Mouse (Mus musculus): ENCODE results near the gene S1pr2. TPM values are rescaled to one million over a fixed set of nuclear protein-coding genes. Genes with fewer than 3 reads are reported as not detected.

S1pr2 gene
- polyA plus RNA-seq, 1 experiment = 0.02 TPM

GRCm38 (mm10) chr9:20975431-20976215, 958 bp downstream of the S1pr2 start:
- Histone ChIP-seq H3K9me3 (ENCODE audit: control insufficient read depth, low read length) (no peaks in the 10 kb centered on the region), H3K4me3 (replicated peaks) (peak overlapping the region; percentile 71), H3K36me3 (ENCODE audit: control insufficient read depth) (no peaks in the 10 kb centered on the region), H3K27me3 (ENCODE audit: control insufficient read depth) (peaks cover 27% of the 10 kb centered on the region), H3K4me1 (ENCODE audit: control insufficient read depth) (peaks cover 25% of the 10 kb centered on the region)
- TF ChIP-seq GATA1 (IDR thresholded peaks at IDR 0.05; ENCODE audit: low read length) = no peak
- no peak for TF ChIP-seq TAL1 (IDR thresholded peaks at IDR 0.05; ENCODE audit: low read length)

GRCm38 (mm10) chr9:20973682-20974075, 2.9 kb downstream of the S1pr2 start:
- Histone ChIP-seq H3K4me3 (replicated peaks) (no peak overlapping the region), H3K36me3 (ENCODE audit: control insufficient read depth) (no peaks in the 10 kb centered on the region), H3K4me1 (ENCODE audit: control insufficient read depth) (peaks cover 25% of the 10 kb centered on the region), H3K9me3 (ENCODE audit: control insufficient read depth, low read length) (no peaks in the 10 kb centered on the region), H3K27me3 (ENCODE audit: control insufficient read depth) (peaks cover 27% of the 10 kb centered on the region)
- TF ChIP-seq GATA1 (IDR thresholded peaks at IDR 0.05; ENCODE audit: low read length) = no peak
- TF ChIP-seq TAL1 (IDR thresholded peaks at IDR 0.05; ENCODE audit: low read length) = no peak

- Histone ChIP-seq H3K9me3 (ENCODE audit: control insufficient read depth, low read length) (no peaks in the 10 kb centered on the region), H3K4me3 (replicated peaks) (no peak overlapping the region), H3K36me3 (ENCODE audit: control insufficient read depth) (peaks cover 2% of the 10 kb centered on the region; the same call in 1 of the 2 replicates), H3K27me3 (ENCODE audit: control insufficient read depth) (peaks cover 27% of the 10 kb centered on the region), H3K4me1 (ENCODE audit: control insufficient read depth) (peaks cover 25% of the 10 kb centered on the region)
- TF ChIP-seq GATA1 (IDR thresholded peaks at IDR 0.05; ENCODE audit: low read length) (no peak), TAL1 (IDR thresholded peaks at IDR 0.05; ENCODE audit: low read length) (no peak)
Measured at GRCm38 (mm10) chr9:20973001-20973681, 3.4 kb downstream of the S1pr2 start.

- Histone ChIP-seq H3K27me3 (ENCODE audit: control insufficient read depth) (peaks cover 27% of the 10 kb centered on the region), H3K4me1 (ENCODE audit: control insufficient read depth) (peaks cover 24% of the 10 kb centered on the region), H3K36me3 (ENCODE audit: control insufficient read depth) (peaks cover 5% of the 10 kb centered on the region), H3K9me3 (ENCODE audit: control insufficient read depth, low read length) (no peaks in the 10 kb centered on the region), H3K4me3 (replicated peaks) (no peak overlapping the region)
- TF ChIP-seq TAL1 (IDR thresholded peaks at IDR 0.05; ENCODE audit: low read length) (no peak), GATA1 (IDR thresholded peaks at IDR 0.05; ENCODE audit: low read length) (no peak)
Measured at GRCm38 (mm10) chr9:20972141-20972992, 4.2 kb downstream of the S1pr2 start.

- Histone ChIP-seq H3K4me3 (replicated peaks) (no peak overlapping the region), H3K36me3 (ENCODE audit: control insufficient read depth) (peaks cover 5% of the 10 kb centered on the region), H3K4me1 (ENCODE audit: control insufficient read depth) (peaks cover 20% of the 10 kb centered on the region), H3K27me3 (ENCODE audit: control insufficient read depth) (peaks cover 27% of the 10 kb centered on the region), H3K9me3 (ENCODE audit: control insufficient read depth, low read length) (no peaks in the 10 kb centered on the region)
- no peak for TF ChIP-seq GATA1 (IDR thresholded peaks at IDR 0.05; ENCODE audit: low read length)
- TF ChIP-seq TAL1 (IDR thresholded peaks at IDR 0.05; ENCODE audit: low read length) = no peak
Measured at GRCm38 (mm10) chr9:20971751-20972140, 4.8 kb downstream of the S1pr2 start.

GRCm38 (mm10) chr9:20966747-20967146, 9.8 kb downstream of the S1pr2 start:
- no peaks in the 10 kb centered on the region for H3K9me3 ChIP-seq (ENCODE audit: control insufficient read depth, low read length)
- no peak for TF ChIP-seq TAL1 (IDR thresholded peaks at IDR 0.05; ENCODE audit: low read length)
- TF ChIP-seq GATA1 (IDR thresholded peaks at IDR 0.05; ENCODE audit: low read length) = no peak
- no peak overlapping the region for H3K4me3 ChIP-seq (replicated peaks)
- H3K27me3 ChIP-seq (ENCODE audit: control insufficient read depth) = no peaks in the 10 kb centered on the region
- peaks cover 5% of the 10 kb centered on the region for H3K36me3 ChIP-seq (ENCODE audit: control insufficient read depth)
- H3K4me1 ChIP-seq (ENCODE audit: control insufficient read depth) = peaks cover 22% of the 10 kb centered on the region

GRCm38 (mm10) chr9:20966008-20966407, 10.6 kb downstream of the S1pr2 start:
- H3K36me3 ChIP-seq (ENCODE audit: control insufficient read depth) = peaks cover 5% of the 10 kb centered on the region
- H3K27me3 ChIP-seq (ENCODE audit: control insufficient read depth) = no peaks in the 10 kb centered on the region
- H3K4me1 ChIP-seq (ENCODE audit: control insufficient read depth) = peaks cover 22% of the 10 kb centered on the region
- no peaks in the 10 kb centered on the region for H3K9me3 ChIP-seq (ENCODE audit: control insufficient read depth, low read length)
- H3K4me3 ChIP-seq (replicated peaks) = no peak overlapping the region
- TF ChIP-seq TAL1 (IDR thresholded peaks at IDR 0.05; ENCODE audit: low read length) (no peak), GATA1 (IDR thresholded peaks at IDR 0.05; ENCODE audit: low read length) (no peak)

GRCm38 (mm10) chr9:20965606-20966005, 11.0 kb downstream of the S1pr2 start:
- Histone ChIP-seq H3K27me3 (ENCODE audit: control insufficient read depth) (no peaks in the 10 kb centered on the region), H3K4me1 (ENCODE audit: control insufficient read depth) (peaks cover 22% of the 10 kb centered on the region), H3K9me3 (ENCODE audit: control insufficient read depth, low read length) (no peaks in the 10 kb centered on the region), H3K4me3 (replicated peaks) (no peak overlapping the region), H3K36me3 (ENCODE audit: control insufficient read depth) (peaks cover 5% of the 10 kb centered on the region)
- TF ChIP-seq TAL1 (IDR thresholded peaks at IDR 0.05; ENCODE audit: low read length) = no peak
- no peak for TF ChIP-seq GATA1 (IDR thresholded peaks at IDR 0.05; ENCODE audit: low read length)

- TF ChIP-seq TAL1 (IDR thresholded peaks at IDR 0.05; ENCODE audit: low read length) (no peak), GATA1 (IDR thresholded peaks at IDR 0.05; ENCODE audit: low read length) (no peak)
- H3K4me3 ChIP-seq (replicated peaks) = no peak overlapping the region
- no peaks in the 10 kb centered on the region for H3K9me3 ChIP-seq (ENCODE audit: control insufficient read depth, low read length)
- no peaks in the 10 kb centered on the region for H3K36me3 ChIP-seq (ENCODE audit: control insufficient read depth)
- peaks cover 4% of the 10 kb centered on the region for H3K27me3 ChIP-seq (ENCODE audit: control insufficient read depth)
- H3K4me1 ChIP-seq (ENCODE audit: control insufficient read depth) = peaks cover 18% of the 10 kb centered on the region
Measured at GRCm38 (mm10) chr9:20961557-20961956, 15.0 kb downstream of the S1pr2 start.

Measured in erythroblast, embryonic 14.5 days (primary cell).